Mouse (Mus musculus) MEL (cell line): ENCODE measurements at regions not wholly inside any gene's neighbourhood (a gene's known extent, or its start where the extent isn't known, plus 50 kb on each side); places are given as distances from the start of the nearest gene placed in this dataset.

Source experiments
- DNase-seq: peaks from one replicate; pipeline ENCODE4 v3.0.0; 2011; ENCODE audit warnings: low read depth, low spot score
- H3K27ac ChIP-seq: 2 replicates; pipeline ENCODE4 v1.5.1; 2012; ENCODE audit warnings: low read depth, mild to moderate bottlenecking, control low read depth, low read length, moderate library complexity; ENCODE audit not compliant: control insufficient read depth
- H3K27me3 ChIP-seq, 2 experiments: fragments of 150-350 bp in 1 of 2; sonication (generic) in 1 of 2; 2 replicates each; pipeline ENCODE4 v1.6.1; 2012; ENCODE audit warnings: low read length in 2 of 2, mild to moderate bottlenecking in 2 of 2, improper control_type of control experiment in 1 of 2, moderate library complexity in 1 of 2; ENCODE audit not compliant: insufficient read depth in 2 of 2, control insufficient read depth in 1 of 2
- H3K36me3 ChIP-seq, 2 experiments: 2 replicates each; pipeline ENCODE4 v1.6.1; 2012 to 2014; ENCODE audit warnings: low read length in 2 of 2, improper control_type of control experiment in 1 of 2, inconsistent platforms in 1 of 2, mild to moderate bottlenecking in 1 of 2; ENCODE audit not compliant: insufficient read depth in 2 of 2, control insufficient read depth in 1 of 2
- H3K4me1 ChIP-seq, 2 experiments: fragments of 150-350 bp in 1 of 2; sonication (generic) in 1 of 2; 2 replicates each; pipeline ENCODE4 v1.6.1; 2012; ENCODE audit warnings: low read length in 2 of 2, improper control_type of control experiment in 1 of 2, mild to moderate bottlenecking in 1 of 2; ENCODE audit not compliant: insufficient read depth in 2 of 2, control insufficient read depth in 1 of 2
- H3K4me3 ChIP-seq, 2 experiments: fragments of 150-350 bp in 1 of 2; sonication (generic) in 1 of 2; 2 replicates each; pipeline ENCODE4 v1.5.1; 2012; ENCODE audit warnings: low read depth in 2 of 2, low read length in 2 of 2, mild to moderate bottlenecking in 2 of 2, moderate library complexity in 2 of 2, control low read depth in 1 of 2, improper control_type of control experiment in 1 of 2; ENCODE audit not compliant: control insufficient read depth in 1 of 2, insufficient read depth in 1 of 2
- H3K79me2 ChIP-seq: 2 replicates; pipeline ENCODE4 v1.6.1; 2012; ENCODE audit warnings: mild to moderate bottlenecking, low read length, moderate library complexity; ENCODE audit not compliant: control insufficient read depth, poor library complexity, insufficient read depth
- H3K9ac ChIP-seq: 2 replicates; pipeline ENCODE4 v1.6.1; 2012; ENCODE audit warnings: low read depth, mild to moderate bottlenecking, control low read depth, low read length, moderate library complexity; ENCODE audit not compliant: control insufficient read depth, poor library complexity, severe bottlenecking
- H3K9me3 ChIP-seq: fragments of 150-350 bp; sonication (generic); replicated peaks from 2 replicates; pipeline ENCODE4 v1.6.1; 2012; ENCODE audit warnings: mild to moderate bottlenecking, low read length, improper control_type of control experiment, moderate library complexity; ENCODE audit not compliant: insufficient read depth
- CHD2 ChIP-seq: IDR thresholded peaks from 2 replicates; pipeline ENCODE4 v1.6.1; 2011; ENCODE audit warnings: low read length, improper control_type of control experiment
- ELF1 ChIP-seq: IDR thresholded peaks from 2 replicates; pipeline ENCODE4 v1.6.1; 2014; ENCODE audit warnings: low read depth, mild to moderate bottlenecking, inconsistent platforms, low read length, improper control_type of control experiment, moderate library complexity
- EP300 ChIP-seq, 2 experiments: IDR thresholded peaks; 2 replicates each; pipeline ENCODE4 v1.6.1; 2011; ENCODE audit warnings: improper control_type of control experiment in 2 of 2, low read length in 2 of 2, low read depth in 1 of 2, mild to moderate bottlenecking in 1 of 2
- GATA1 ChIP-seq: IDR thresholded peaks from 2 replicates; pipeline ENCODE4 v1.6.1; 2011; ENCODE audit warnings: low read depth, low read length, improper control_type of control experiment
- KAT2A ChIP-seq: conservative IDR thresholded peaks from 2 replicates; pipeline ENCODE4 v1.6.1; 2012; ENCODE audit warnings: low read depth, low read length, improper control_type of control experiment, inconsistent platforms
- MAZ ChIP-seq: IDR thresholded peaks from 2 replicates; pipeline ENCODE4 v1.6.1; 2012; ENCODE audit warnings: low read depth, mild to moderate bottlenecking, inconsistent platforms, low read length, improper control_type of control experiment
- MEF2A ChIP-seq: IDR thresholded peaks from 2 replicates; pipeline ENCODE4 v1.6.1; 2014; ENCODE audit warnings: low read depth, mild to moderate bottlenecking, inconsistent platforms, low read length, improper control_type of control experiment; ENCODE audit not compliant: poor library complexity, insufficient replicate concordance, severe bottlenecking; ENCODE audit errors: extremely low read depth
- MYC ChIP-seq: IDR thresholded peaks from 2 replicates; pipeline ENCODE4 v1.6.1; 2011; ENCODE audit warnings: low read depth, mild to moderate bottlenecking, low read length, improper control_type of control experiment, moderate library complexity
- NRF1 ChIP-seq: IDR thresholded peaks from 2 replicates; pipeline ENCODE4 v1.6.1; 2014; ENCODE audit warnings: low read depth, mild to moderate bottlenecking, inconsistent platforms, low read length, improper control_type of control experiment, moderate library complexity; ENCODE audit not compliant: poor library complexity, insufficient read depth, severe bottlenecking
- POLR2A ChIP-seq, 2 experiments: IDR thresholded peaks; 2 replicates each; pipeline ENCODE4 v1.6.1; 2011 to 2012; ENCODE audit warnings: low read length in 2 of 2, mild to moderate bottlenecking in 2 of 2, control low read depth in 1 of 2, improper control_type of control experiment in 1 of 2, low read depth in 1 of 2, moderate library complexity in 1 of 2; ENCODE audit not compliant: control insufficient read depth in 1 of 2, insufficient read depth in 1 of 2, poor library complexity in 1 of 2
- POLR2AphosphoS2 ChIP-seq: IDR thresholded peaks from 2 replicates; pipeline ENCODE4 v1.6.1; 2011; ENCODE audit warnings: low read length, improper control_type of control experiment
- SIN3A ChIP-seq: IDR thresholded peaks from 2 replicates; pipeline ENCODE4 v1.6.1; 2012; ENCODE audit warnings: low read length, improper control_type of control experiment, inconsistent platforms
- SMC3 ChIP-seq: IDR thresholded peaks from 2 replicates; pipeline ENCODE4 v1.6.1; 2011; ENCODE audit warnings: low read depth, low read length, improper control_type of control experiment
- TCF12 ChIP-seq: IDR thresholded peaks from 2 replicates; pipeline ENCODE4 v1.6.1; 2014; ENCODE audit warnings: low read depth, mild to moderate bottlenecking, inconsistent platforms, low read length, improper control_type of control experiment, moderate library complexity
- ZKSCAN1 ChIP-seq: IDR thresholded peaks from 2 replicates; pipeline ENCODE4 v1.6.1; 2012; ENCODE audit warnings: low read depth, mild to moderate bottlenecking, inconsistent platforms, low read length, improper control_type of control experiment, moderate library complexity
- ZMIZ1 ChIP-seq: IDR thresholded peaks from 2 replicates; pipeline ENCODE4 v1.6.1; 2012; ENCODE audit warnings: low read depth, mild to moderate bottlenecking, inconsistent platforms, low read length, improper control_type of control experiment, moderate library complexity
- ZNF384 ChIP-seq: IDR thresholded peaks from 2 replicates; pipeline ENCODE4 v1.6.1; 2012; ENCODE audit warnings: low read depth, mild to moderate bottlenecking, inconsistent platforms, low read length, improper control_type of control experiment

GRCm38 (mm10) chr9:4930362-4930761, 134.3 kb upstream of the Gria4 start:
- H3K27me3 ChIP-seq, result no peaks in the 10 kb centered on the region
- TF ChIP-seq ZKSCAN1 (no peak), SMC3 (no peak), TCF12 (no peak), KAT2A (no peak), GATA1 (no peak), SIN3A (no peak), MYC (no peak), MAZ (no peak), POLR2AphosphoS2 (no peak), MEF2A (no peak), POLR2A (IDR thresholded peaks at IDR 0.05; ENCODE audit: control insufficient read depth in 1 of 2, insufficient read depth in 1 of 2, low read depth in 1 of 2, low read length in 2 of 2, poor library complexity in 1 of 2) (no peak), ZNF384 (no peak), ELF1 (no peak), ZMIZ1 (no peak), NRF1 (no peak)
- no peak overlapping the region for H3K9ac ChIP-seq
- no peak overlapping the region for H3K27ac ChIP-seq
- no peak for DNase-seq
- no peaks in the 10 kb centered on the region for H3K79me2 ChIP-seq
- no peaks in the 10 kb centered on the region for H3K9me3 ChIP-seq
- H3K36me3 ChIP-seq, result no peaks in the 10 kb centered on the region
- H3K4me3 ChIP-seq, result no peak overlapping the region
- no peaks in the 10 kb centered on the region for H3K4me1 ChIP-seq

- no peak for DNase-seq
- Histone ChIP-seq H3K9me3 (no peaks in the 10 kb centered on the region), H3K27ac (no peak overlapping the region), H3K36me3 (no peaks in the 10 kb centered on the region), H3K79me2 (no peaks in the 10 kb centered on the region), H3K27me3 (no peaks in the 10 kb centered on the region), H3K4me1 (no peaks in the 10 kb centered on the region), H3K9ac (no peak overlapping the region), H3K4me3 (no peak overlapping the region)
- TF ChIP-seq SMC3 (no peak), ZKSCAN1 (no peak), MAZ (no peak)
Measured at GRCm38 (mm10) chr9:4910543-4910942, 114.5 kb upstream of the Gria4 start.

GRCm38 (mm10) chr9:4885479-4885878, 89.4 kb upstream of the Gria4 start:
- no peak overlapping the region for H3K9ac ChIP-seq
- DNase-seq, result peak; percentile 38
- no peaks in the 10 kb centered on the region for H3K79me2 ChIP-seq
- H3K4me3 ChIP-seq, result no peak overlapping the region
- H3K27ac ChIP-seq, result no peak overlapping the region
- peak; percentile 50; the same call in 1 of the 2 replicates for TF ChIP-seq GATA1
- peak in 1 of 2 experiments; percentile 61; a peak in 2 of 4 replicates for TF ChIP-seq EP300 (IDR thresholded peaks at IDR 0.05; ENCODE audit: low read depth in 1 of 2, low read length in 2 of 2)
- TF ChIP-seq MEF2A, result no peak
- TF ChIP-seq CHD2, result no peak
- H3K36me3 ChIP-seq, result no peaks in the 10 kb centered on the region
- H3K27me3 ChIP-seq, result no peaks in the 10 kb centered on the region
- no peaks in the 10 kb centered on the region for H3K9me3 ChIP-seq
- H3K4me1 ChIP-seq, result no peaks in the 10 kb centered on the region
